Mouse (Mus musculus): ENCODE measurements around the gene Dpf1. TPM values are rescaled to one million over a fixed set of nuclear protein-coding genes. Genes with fewer than 3 reads are reported as not detected.
A peak's percentile ranks its signal among the peaks of the same experiment; 100 is the strongest.

Dpf1 gene
- 240 and 243 TPM in 2 replicates for polyA plus RNA-seq (2015; fragmentation: Nextera tagmentation; extraction: Ambion mirVana)

GRCm38 (mm10) chr7:29303738-29304462 is at the start of gene Dpf1:
Gene Dpf1 (plus strand): TSS chr7:29303951.
- no peaks in the 10 kb centered on the region for H3K36me3 ChIP-seq
- H3K9me3 ChIP-seq: no peaks in the 10 kb centered on the region
- H3K4me3 ChIP-seq: peak within 1 kb of the TSS; percentile 74
- H3K4me2 ChIP-seq (replicated peaks): peak within 1 kb of the TSS; percentile 97
- H3K27ac ChIP-seq (replicated peaks): peak within 1 kb of the TSS; percentile 89
- peak; percentile 93 for ATAC-seq (replicated peaks)
- peaks cover 49% of the 10 kb centered on the region for H3K4me1 ChIP-seq
- under 1% methylated on average over 67 of the region's 67 CpGs for WGBS
- H3K27me3 ChIP-seq: no peaks in the 10 kb centered on the region
- peak within 1 kb of the TSS; percentile 86 for H3K9ac ChIP-seq (replicated peaks)

DNA sequence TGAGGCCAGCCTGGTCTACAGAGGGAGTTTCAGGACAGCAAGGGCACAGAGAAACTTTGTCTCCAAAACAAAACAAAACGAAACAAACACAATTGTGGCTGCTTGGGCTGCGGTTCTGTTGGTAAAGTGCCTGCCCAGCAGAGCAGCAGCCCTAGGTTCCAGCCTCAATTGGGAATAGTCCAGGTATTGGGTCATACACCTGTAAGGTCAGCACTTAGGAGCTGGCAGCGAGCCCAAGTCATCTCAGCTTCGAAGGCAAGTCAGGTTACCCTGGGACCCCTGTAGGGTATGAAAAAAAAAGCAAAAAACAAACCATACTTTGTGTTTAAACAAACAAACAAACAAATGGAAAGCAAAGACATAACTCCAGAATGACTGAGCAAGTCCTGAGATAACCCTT is 47.9 kb upstream of the Dpf1 start:
- Histone ChIP-seq H3K4me3 (no peak overlapping the region), H3K4me1 (peaks cover 6% of the 10 kb centered on the region), H3K4me2 (replicated peaks) (no peak overlapping the region), H3K9ac (replicated peaks) (no peak overlapping the region), H3K27ac (replicated peaks) (no peak overlapping the region), H3K9me3 (no peaks in the 10 kb centered on the region), H3K27me3 (no peaks in the 10 kb centered on the region), H3K36me3 (no peaks in the 10 kb centered on the region)
- ATAC-seq (replicated peaks): no peak
- WGBS: 88% methylated on average over 4 of the region's 4 CpGs

GRCm38 (mm10) chr7:29257368-29257767 is 46.4 kb upstream of the Dpf1 start:
- Histone ChIP-seq H3K36me3 (no peaks in the 10 kb centered on the region), H3K9ac (replicated peaks) (no peak overlapping the region), H3K4me1 (peaks cover 6% of the 10 kb centered on the region), H3K9me3 (no peaks in the 10 kb centered on the region), H3K4me3 (no peak overlapping the region), H3K27me3 (no peaks in the 10 kb centered on the region), H3K4me2 (replicated peaks) (no peak overlapping the region), H3K27ac (replicated peaks) (no peak overlapping the region)
- WGBS: 95% methylated on average over 1 of the region's 1 CpGs
- no peak for ATAC-seq (replicated peaks)

DNA sequence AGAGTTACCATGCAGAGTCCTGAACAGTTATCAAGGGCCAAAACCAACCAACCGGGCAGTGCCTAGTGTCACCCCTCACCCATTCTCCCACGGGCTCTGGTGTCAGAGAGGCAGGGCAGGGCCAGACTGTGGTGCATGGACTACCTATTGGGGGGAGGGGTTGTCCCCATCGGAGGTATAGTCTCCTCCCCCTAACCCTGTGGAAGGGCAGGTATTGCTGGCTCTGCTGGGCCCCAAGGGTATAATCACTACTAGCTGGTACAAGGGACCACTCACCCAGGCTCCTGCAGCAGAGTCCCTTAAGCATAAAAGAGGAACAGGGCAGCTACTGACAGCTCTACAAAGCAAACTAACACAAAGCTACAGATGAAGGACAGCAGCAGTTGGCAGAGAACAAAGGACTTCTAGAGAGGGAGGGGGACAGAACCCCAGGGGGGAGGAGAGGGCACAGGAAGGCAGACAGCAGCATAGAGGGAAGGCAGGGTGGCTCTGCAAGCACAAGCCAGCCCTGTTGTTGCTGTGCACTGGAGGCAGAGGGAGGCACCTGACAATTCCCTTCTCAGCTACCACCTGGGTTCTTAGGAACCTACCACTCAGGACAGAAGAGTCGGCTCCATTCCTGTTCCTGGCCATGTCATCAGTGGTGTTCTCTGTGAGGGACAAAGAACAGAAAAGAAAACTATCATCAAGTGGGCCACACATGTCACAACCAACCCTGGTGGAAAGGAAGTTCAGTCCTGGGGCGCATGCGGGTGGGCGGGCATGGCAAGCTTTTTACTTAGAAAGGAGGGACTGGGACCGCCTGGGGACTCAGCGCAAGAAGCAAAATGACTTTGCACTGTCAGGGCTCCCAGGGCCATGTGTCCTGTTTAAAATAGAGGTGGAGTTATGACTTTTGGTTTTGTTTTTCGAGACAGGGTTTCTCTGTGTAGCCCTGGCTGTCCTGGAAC is 43.7 kb upstream of the Dpf1 start:
- 0 out of 2 replicates have a peak overlapping the region, but pooled peaks have one; percentile 17 for H3K27ac ChIP-seq (replicated peaks)
- H3K36me3 ChIP-seq: no peaks in the 10 kb centered on the region
- peaks cover 6% of the 10 kb centered on the region for H3K4me1 ChIP-seq
- 0 out of 2 replicates have a peak, but pooled peaks have one; percentile 43 for ATAC-seq (replicated peaks)
- H3K9ac ChIP-seq (replicated peaks): no peak overlapping the region
- H3K9me3 ChIP-seq: no peaks in the 10 kb centered on the region
- H3K27me3 ChIP-seq: no peaks in the 10 kb centered on the region
- 65% methylated on average over 10 of the region's 10 CpGs for WGBS
- H3K4me2 ChIP-seq (replicated peaks): no peak overlapping the region
- H3K4me3 ChIP-seq: no peak overlapping the region

GRCm38 (mm10) chr7:29262151-29262550 is 41.6 kb upstream of the Dpf1 start:
- WGBS: 82% methylated on average over 6 of the region's 6 CpGs
- Histone ChIP-seq H3K27ac (replicated peaks) (no peak overlapping the region), H3K27me3 (no peaks in the 10 kb centered on the region), H3K9me3 (no peaks in the 10 kb centered on the region), H3K36me3 (no peaks in the 10 kb centered on the region), H3K9ac (replicated peaks) (no peak overlapping the region), H3K4me2 (replicated peaks) (no peak overlapping the region), H3K4me1 (peaks cover 6% of the 10 kb centered on the region), H3K4me3 (no peak overlapping the region)
- ATAC-seq (replicated peaks): no peak

DNA sequence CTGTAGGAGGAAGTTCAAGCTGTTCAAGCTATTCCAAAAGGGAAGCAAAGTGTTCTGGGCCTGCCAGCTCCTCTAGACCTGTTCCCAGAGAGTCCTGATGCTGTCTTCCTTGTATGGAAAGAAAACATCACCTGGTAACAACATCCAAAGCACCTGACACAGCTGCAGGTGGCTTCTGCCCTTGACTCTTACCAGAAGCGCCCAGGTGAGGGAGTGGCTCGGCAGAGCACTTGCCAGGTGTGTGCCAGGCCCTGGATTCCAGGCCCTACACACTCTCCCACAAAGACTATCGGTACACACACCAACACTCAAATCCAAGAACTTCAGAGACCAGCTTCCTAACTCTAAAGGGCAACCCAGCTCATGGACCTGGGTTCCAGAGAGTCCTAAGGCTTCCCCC is 39.9 kb upstream of the Dpf1 start:
- peaks cover 6% of the 10 kb centered on the region for H3K4me1 ChIP-seq
- no peaks in the 10 kb centered on the region for H3K27me3 ChIP-seq
- WGBS: 90% methylated on average over 3 of the region's 3 CpGs
- no peak overlapping the region for H3K4me2 ChIP-seq (replicated peaks)
- ATAC-seq (replicated peaks): no peak
- H3K27ac ChIP-seq (replicated peaks): no peak overlapping the region
- no peak overlapping the region for H3K9ac ChIP-seq (replicated peaks)
- H3K4me3 ChIP-seq: no peak overlapping the region
- H3K9me3 ChIP-seq: no peaks in the 10 kb centered on the region
- no peaks in the 10 kb centered on the region for H3K36me3 ChIP-seq

DNA sequence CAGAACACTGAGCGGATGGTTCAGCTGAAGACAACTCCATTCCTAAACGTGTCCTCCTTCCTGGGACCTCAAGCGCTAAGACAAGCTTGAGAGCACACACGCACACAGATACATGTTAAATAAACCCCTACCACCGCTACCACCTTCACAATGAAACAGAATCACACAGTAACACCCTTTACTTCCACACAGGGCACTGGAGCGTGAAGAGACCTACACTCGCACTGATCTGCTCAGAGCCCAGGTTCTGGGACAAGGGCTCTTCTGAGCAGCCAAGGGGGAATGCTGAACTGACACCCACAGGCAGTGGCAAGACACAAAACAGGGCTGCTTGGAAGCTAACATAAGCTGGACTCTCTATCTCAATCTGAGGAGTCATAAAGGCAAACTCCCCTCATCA is 38.1 kb upstream of the Dpf1 start:
- no peak overlapping the region for H3K27ac ChIP-seq (replicated peaks)
- no peaks in the 10 kb centered on the region for H3K4me1 ChIP-seq
- WGBS: 78% methylated on average over 7 of the region's 7 CpGs
- H3K36me3 ChIP-seq: no peaks in the 10 kb centered on the region
- H3K9ac ChIP-seq (replicated peaks): no peak overlapping the region
- H3K27me3 ChIP-seq: no peaks in the 10 kb centered on the region
- no peaks in the 10 kb centered on the region for H3K9me3 ChIP-seq
- H3K4me3 ChIP-seq: no peak overlapping the region
- ATAC-seq (replicated peaks): no peak
- no peak overlapping the region for H3K4me2 ChIP-seq (replicated peaks)

DNA sequence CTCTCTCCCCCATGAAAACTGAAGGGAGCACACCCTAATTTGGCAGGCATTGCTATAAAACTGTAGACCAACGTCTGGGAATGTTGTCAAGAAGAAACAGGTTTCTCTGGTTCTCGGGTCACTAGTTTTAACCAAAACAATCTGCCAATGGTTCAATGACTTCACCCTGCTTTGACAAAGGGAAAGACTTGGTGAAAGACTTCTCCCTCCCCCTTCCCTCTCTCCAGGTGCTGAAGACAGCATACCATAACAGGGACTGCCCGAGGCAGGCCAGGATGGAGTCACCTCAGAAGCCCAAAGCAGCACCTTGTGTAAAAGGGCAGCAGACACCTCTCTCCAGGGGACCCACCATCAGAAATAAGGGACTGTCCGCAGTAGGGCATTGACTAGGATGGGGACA is 36.8 kb upstream of the Dpf1 start:
- Histone ChIP-seq H3K9ac (replicated peaks) (no peak overlapping the region), H3K27ac (replicated peaks) (no peak overlapping the region), H3K4me2 (replicated peaks) (no peak overlapping the region), H3K9me3 (no peaks in the 10 kb centered on the region), H3K36me3 (no peaks in the 10 kb centered on the region), H3K4me1 (peaks cover 10% of the 10 kb centered on the region), H3K4me3 (no peak overlapping the region), H3K27me3 (no peaks in the 10 kb centered on the region)
- no peak for ATAC-seq (replicated peaks)
- WGBS: 53% methylated on average over 4 of the region's 4 CpGs

- Histone ChIP-seq H3K9me3 (no peaks in the 10 kb centered on the region), H3K4me1 (peaks cover 13% of the 10 kb centered on the region), H3K4me3 (no peak overlapping the region), H3K36me3 (no peaks in the 10 kb centered on the region), H3K4me2 (replicated peaks) (no peak overlapping the region), H3K27ac (replicated peaks) (no peak overlapping the region), H3K9ac (replicated peaks) (no peak overlapping the region), H3K27me3 (no peaks in the 10 kb centered on the region)
- 87% methylated on average over 4 of the region's 4 CpGs for WGBS
- no peak for ATAC-seq (replicated peaks)
Observed at GRCm38 (mm10) chr7:29270445-29270844, 33.3 kb upstream of the Dpf1 start.

- H3K4me3 ChIP-seq: no peak overlapping the region
- no peak overlapping the region for H3K4me2 ChIP-seq (replicated peaks)
- peak overlapping the region; percentile 43 for H3K27ac ChIP-seq (replicated peaks)
- 55% methylated on average over 8 of the region's 8 CpGs for WGBS
- no peaks in the 10 kb centered on the region for H3K27me3 ChIP-seq
- H3K9ac ChIP-seq (replicated peaks): no peak overlapping the region
- peaks cover 13% of the 10 kb centered on the region for H3K4me1 ChIP-seq
- ATAC-seq (replicated peaks): no peak
- H3K9me3 ChIP-seq: no peaks in the 10 kb centered on the region
- no peaks in the 10 kb centered on the region for H3K36me3 ChIP-seq
Observed at GRCm38 (mm10) chr7:29271687-29272465, 31.9 kb upstream of the Dpf1 start.

- peaks cover 3% of the 10 kb centered on the region; the same call in 1 of the 2 replicates for H3K27me3 ChIP-seq
- no peaks in the 10 kb centered on the region for H3K36me3 ChIP-seq
- H3K9ac ChIP-seq (replicated peaks): no peak overlapping the region
- WGBS: 70% methylated on average over 5 of the region's 5 CpGs
- no peak overlapping the region for H3K4me3 ChIP-seq
- peaks cover 17% of the 10 kb centered on the region for H3K4me1 ChIP-seq
- ATAC-seq (replicated peaks): no peak
- H3K9me3 ChIP-seq: no peaks in the 10 kb centered on the region
- H3K27ac ChIP-seq (replicated peaks): no peak overlapping the region
- H3K4me2 ChIP-seq (replicated peaks): no peak overlapping the region
Observed at GRCm38 (mm10) chr7:29276715-29277114, 27.0 kb upstream of the Dpf1 start.
